Mouse (Mus musculus): Measurements from ENCODE around the gene 2010300C02Rik.

2010300C02Rik gene

DNA sequence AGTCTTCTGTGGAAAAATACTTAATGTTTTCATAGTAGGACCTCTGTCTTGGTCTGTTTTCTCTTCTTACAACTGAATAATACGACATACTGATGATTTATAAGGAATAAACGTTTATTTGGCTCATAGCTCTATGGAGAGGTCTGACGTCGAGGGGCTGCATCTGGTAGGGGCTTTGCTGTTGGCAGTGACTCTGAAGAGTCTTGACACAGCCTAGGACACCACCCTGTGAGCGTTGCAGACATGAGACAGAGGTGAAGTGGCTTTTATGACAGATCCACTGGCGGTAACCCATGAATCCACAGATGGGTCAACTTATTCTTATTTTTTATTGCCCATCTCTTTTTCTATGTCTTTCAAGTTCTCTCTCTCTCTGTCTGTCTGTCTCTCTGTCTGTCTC is 52.5 kb downstream of the 2010300C02Rik start:
- no peak for DNase-seq (ENCODE audit: low spot score)

DNA sequence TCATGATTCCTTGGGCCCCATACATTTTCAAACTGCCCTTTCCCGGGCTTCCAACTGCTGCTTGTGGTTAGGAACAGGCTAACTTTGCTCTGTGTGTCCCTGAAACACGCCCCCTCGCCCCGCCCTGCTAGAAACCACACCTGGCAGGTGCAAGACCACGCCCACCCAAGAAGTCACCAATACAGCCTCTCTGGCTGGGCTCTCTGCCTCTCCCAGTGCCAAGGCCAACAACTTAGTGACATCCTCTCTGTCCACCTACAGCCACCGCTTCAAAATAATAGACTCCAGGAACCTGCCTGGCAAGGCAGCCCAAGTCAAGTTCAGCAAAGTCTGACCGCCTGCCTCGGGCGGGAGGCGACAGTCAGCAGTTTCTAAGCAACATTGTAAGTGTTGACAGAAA is 53.3 kb downstream of the 2010300C02Rik start:
- DNase-seq (ENCODE audit: low spot score) = no peak

DNA sequence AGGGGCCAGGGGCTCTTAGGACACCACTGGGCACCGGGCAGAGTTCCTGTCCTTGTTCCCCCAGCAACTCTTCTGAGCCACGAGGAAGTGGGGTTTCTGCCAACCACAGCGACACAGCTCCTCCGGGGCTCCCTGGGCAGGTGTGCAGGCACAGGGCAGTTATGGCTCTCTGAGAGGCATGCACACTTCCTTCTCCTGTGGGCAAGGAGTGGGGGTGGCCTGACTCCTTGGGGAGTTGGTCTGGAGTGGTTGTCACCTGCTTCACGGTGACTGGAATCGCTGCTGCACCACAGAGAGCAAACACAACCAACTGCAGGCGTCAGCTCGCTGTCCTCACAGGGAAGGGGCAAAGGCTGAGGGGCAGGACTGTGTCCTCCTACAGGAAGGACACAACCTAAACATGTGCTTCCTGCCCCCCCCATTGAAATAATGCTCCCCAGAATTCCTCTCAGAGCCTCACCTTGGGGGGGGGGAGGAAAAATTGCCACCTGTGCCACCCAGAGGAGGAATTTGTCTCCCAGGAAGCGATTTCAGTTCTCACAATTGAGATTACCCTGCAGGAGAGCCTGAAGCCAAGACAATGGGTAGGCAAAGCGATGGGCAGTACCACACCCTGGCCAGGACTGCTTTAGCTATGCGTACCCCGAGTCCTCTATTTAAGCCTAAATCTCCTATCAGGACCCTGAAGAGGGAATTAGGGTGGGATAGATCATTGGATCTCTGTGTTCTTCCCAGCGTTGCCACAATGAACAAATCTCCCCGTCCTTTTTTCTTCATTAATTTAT is 54.2 kb downstream of the 2010300C02Rik start:
- DNase-seq (ENCODE audit: low spot score) = no peak

DNA sequence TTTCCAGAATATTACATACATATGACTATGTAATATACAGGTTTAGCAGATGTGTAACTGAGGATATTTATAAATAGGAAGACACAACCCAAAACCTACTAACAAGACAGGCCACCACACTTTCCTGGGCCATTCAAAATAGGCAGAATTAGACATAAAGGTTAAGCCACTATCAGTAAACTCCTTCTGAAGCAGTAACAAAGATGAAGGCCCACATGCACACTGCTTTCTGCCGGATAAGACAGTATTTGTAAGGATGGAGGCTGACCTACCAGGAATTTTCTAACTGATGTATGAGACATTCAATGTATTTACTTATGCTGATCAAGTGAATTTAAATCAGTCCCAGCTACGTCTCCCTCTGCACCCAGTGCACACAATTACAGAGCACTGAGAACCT is 55.4 kb downstream of the 2010300C02Rik start:
- DNase-seq (ENCODE audit: low spot score) = no peak

DNA sequence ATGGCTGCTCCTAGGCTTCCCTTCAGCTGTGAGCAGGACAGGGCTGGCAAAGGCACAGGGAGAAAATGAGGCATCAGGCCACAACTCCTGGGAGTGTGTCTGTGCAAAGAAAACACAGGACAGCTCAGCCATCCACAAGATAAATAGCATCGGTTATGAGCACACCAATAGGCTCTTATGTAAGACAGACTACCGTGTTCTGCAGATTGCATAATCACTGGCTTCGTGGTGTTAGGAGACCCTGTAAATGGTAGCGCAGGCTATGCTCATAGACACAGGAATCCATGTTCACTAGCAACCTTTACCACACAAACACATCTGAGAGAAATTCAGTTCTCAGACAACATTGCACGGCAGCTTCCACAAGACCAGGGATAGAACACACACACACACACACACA is 56.3 kb downstream of the 2010300C02Rik start:
- no peak for DNase-seq (ENCODE audit: low spot score)

DNA sequence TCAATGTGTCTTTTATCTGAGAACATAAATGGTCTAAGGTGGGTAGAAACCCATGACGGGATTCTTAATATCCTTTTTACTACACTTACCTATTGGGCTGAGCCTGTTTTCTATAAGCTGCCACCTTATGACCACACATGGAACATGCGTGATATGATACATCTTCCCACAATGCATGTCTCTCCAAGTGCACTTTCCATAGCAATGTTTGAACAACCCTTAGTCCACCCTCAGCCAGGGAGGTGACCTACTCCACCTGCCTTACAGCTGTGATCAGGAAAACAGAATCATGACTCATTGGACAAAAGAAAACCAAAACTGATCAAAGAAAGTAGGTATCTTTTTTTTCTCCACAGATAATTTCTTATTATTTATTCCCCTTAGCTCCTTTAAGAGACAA is 63.9 kb downstream of the 2010300C02Rik start:
- DNase-seq (ENCODE audit: low spot score) = no peak

DNA sequence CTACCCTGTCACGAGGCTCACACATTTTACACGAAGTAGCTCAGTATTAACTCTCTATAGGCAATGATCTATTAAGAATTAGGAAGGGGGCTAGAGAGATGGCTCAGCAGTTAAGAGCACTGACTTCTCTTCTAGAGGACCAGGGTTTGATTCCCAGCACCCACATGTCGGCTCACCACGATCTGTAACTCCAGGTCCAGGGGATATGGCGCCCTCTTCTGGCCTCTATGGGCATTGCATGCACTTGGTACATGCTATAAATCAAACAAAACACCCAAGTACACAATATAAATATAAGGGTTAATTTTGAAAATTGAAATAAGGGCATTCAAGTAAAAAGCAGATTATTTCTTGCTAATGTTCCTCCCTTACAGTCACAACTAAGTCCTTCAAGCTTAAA is 65.9 kb downstream of the 2010300C02Rik start:
- DNase-seq (ENCODE audit: low spot score) = no peak

DNA sequence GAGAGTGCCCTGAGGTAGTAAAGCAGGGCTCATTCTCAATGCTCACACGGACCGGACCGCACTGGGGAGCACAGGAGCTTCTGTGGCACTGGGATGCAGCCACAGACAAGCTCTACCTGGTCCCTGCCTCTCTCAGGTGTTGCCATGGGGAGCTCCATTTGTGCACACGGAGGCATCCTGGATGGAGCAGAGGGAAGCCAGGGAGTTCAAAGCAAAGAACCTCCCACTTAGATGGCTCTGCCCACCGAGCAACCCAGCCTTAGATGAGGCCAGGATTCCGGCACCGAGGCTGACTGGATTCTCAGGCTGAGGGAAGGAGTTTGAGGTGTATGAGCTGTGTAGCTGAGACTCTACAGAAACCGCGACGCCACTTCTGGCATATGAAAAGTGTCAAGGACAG is 72.8 kb downstream of the 2010300C02Rik start:
- DNase-seq (ENCODE audit: low spot score) = no peak

DNA sequence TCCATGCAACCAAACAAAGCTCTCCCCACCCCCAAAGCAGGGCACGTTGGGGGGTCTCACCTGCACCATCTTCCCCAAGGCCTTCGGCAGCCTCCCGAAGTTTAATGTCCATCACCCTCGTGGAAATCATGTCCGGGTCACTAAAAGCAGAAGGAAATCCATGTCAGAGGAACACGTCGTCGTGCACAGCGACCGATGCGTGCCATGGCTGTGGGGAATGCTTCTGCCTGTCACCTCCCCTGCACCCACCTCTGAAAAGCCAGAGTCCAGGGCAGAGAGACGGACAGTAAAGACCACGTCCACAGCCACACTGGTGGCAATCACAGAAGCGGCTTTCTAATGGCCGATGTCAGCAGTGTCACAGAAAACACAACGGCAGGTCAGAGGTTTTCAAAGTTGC is 75.4 kb downstream of the 2010300C02Rik start:
- no peak for DNase-seq (ENCODE audit: low spot score)

DNA sequence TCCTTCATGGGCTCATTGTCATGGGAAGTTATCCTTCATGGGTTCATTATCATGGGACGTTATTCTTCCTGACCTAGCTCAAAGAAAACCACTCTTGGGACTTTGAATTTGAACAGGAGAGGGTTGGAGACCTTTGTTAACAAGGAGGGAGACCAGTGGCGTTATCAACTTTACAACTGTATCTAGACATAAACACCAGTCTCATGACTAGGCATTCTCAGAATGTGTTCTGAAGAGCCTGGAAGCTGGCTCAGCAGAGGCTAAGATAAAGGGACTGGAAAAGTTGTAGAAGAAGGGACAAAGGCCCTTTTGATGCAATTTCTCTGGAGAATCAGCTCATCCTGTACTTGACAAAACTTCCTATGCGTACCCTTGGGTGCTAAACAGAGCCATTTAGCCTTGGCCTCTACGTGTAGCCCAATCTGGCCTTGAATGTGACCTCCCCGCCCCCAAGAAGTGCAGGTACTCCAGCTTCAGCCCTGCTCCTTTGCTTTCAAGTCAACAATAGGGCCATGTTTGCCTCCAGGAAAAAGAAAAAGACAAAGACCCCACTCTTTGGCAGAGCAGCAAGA is 76.0 kb downstream of the 2010300C02Rik start:
- DNase-seq (ENCODE audit: low spot score) = no peak

DNA sequence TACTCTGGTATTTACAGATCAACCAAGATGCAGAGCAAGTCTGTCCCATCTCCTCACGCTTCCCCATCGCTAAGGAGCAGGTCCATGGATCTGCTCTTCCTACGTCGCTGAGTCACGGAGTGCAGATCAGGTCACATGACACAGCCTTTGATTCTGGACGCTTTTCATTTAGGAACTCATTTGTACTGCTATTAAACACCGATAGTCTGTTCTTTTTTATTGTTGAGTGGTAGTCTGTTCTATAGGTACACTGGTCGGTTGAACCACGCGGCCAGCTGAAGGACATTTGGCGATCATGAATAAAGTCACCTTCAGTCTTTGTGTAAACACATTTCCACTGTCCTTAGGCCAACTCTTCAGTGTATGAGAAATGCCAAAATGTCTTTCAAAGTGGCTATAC is 78.5 kb downstream of the 2010300C02Rik start:
- DNase-seq (ENCODE audit: low spot score) = no peak

DNA sequence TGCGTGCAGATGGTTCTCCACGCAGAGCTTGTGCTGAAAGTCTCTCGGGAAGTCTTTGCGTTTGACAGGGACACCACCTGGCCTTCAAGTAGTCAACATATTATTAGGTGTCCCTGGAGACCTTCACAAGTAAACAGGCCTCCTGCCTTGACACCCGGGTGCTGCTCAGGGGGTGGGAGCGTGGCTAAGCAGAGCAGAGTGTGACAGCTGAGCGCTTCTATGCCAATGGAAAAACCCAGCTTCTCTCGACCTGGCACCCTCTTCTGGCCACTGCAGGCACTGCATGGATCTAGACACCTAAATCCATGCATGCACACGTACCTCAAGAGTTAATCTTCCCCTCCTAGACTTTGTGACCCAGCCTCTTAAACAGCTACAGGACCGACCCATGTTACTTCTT is 80.8 kb downstream of the 2010300C02Rik start:
- peak; percentile 85 for DNase-seq (ENCODE audit: low spot score)

DNA sequence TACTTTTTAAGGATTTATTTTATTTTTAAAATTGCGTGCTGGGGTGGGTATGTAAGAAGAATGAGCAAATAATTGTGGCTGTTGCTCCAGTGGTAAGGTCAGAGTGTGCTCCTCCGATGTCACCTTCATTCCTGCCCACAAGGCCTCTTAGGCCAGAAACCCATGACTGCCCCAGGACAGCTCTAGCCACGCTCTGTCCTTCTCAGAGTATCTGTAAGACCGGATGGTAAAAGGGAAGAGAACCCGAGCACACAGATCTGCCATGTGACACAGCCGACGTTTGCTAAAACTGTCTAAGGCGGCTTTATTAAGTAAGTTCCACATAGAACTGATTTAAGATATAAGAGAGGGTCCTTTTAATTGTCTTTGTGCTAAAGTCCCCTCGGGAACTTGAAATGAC is 81.3 kb downstream of the 2010300C02Rik start:
- DNase-seq (ENCODE audit: low spot score) = no peak

DNA sequence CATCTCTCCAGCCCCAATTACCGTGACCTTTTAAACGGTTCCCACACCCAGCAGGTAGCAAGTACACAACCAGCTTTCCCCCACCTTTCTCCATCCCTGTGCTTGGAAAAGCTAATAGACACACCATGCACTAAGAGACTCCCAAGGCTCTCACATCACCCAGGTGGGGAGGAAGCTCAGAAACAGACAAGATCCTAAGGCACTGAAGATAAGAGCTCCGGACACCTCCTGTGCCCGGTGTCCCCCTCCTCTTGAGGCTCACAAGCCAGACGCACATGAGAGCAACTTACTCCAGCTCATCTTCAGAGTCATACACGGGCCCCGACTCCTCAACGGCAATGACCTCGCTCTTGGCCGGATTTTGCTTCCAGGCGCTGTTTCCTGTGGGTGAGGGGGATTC is 82.3 kb downstream of the 2010300C02Rik start:
- no peak for DNase-seq (ENCODE audit: low spot score)

DNA sequence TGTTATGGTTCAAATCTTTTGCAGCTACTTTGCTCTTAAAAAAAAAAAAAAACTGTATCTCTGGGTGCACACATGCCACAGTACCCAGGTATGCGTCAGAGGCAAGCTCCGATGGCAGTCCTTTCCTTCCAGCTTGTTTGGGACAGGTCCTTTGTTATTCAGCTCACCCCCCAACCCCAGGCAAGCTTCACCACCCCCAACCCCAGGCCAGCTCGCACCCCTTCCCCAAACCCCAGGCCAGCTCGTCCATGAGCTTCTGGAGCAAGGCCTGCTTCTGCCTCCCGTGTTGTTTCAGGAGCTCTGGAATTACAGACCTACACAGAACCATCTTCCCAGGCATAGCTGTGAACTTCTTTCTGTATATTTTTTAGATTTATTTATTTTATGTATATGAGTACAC is 83.1 kb downstream of the 2010300C02Rik start:
- no peak for DNase-seq (ENCODE audit: low spot score)

DNA sequence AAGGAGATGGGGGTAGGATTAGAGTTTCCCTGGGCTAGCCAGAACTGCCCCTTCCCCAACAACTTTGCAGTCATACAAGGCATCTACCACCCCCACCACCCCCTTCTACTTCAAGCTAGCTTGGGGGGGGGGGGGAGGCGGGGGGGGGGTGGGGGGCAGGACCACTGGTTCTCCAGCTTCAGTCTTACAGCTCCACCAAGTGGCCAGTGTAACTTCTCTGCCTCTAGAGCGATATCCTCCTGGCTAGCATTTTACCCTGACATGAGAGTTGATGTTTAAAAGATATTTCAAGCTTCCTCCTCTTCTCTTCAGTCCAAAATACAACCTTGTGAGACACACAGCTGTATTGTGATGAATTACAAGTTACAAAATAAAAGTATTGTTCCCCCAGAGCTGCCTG is 83.7 kb downstream of the 2010300C02Rik start:
- DNase-seq (ENCODE audit: low spot score) = peak; percentile 41

DNA sequence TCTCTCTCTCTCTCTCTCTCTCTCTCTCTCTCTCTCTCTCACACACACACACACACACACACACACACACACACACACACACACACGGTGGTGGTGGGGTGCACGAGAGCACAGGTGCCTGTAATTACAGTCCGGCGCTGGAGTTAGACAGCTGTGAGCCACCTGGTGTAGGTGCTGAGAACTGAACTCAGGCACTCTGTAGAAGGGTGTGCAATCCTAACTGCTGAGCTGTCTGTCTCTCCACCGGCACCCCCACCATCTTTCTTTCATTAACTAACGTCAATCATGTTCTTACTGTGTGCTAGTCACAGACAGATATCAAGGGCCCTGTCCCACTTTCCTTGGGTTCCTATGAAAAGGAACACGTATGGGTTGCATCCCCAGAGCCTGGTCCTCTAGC is 84.2 kb downstream of the 2010300C02Rik start:
- no peak for DNase-seq (ENCODE audit: low spot score)

DNA sequence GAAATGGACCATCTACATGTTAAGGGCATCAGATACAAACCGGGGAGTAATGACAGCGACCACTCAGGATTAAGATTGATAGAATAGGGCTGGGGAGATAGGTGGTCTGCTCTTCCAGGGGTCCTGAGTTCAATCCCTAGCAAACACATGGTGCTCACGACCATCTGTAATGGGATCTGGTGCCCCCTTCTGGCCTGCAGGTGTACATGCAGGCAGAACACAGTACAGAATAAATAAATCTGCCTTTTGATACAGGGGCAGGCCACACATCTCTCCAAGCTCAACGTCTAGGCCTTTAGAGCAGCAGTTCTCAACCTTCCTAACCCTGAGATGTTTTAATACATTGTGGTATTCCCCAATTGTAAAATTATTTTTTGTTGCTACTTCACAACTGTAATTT is 85.2 kb downstream of the 2010300C02Rik start:
- DNase-seq (ENCODE audit: low spot score) = peak; percentile 60

DNA sequence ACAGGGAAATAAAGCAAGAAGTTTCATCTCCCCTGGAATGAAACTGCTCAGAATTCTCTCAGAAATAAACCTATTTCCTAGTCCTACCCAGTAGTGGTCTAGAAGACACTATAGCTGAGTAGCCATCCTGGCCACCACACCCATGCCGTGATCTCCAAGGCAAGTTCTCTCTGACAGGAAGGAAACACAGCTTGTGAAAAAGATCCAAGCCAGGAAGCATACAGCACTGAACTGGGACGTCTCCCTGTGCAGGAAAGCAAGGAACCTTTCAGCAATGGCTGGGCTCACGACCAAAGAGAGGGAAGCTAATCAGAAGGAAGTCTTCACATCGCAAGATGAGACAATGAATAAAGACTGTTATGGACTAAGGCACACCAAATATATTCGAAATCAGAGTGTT is 86.4 kb downstream of the 2010300C02Rik start:
- no peak for DNase-seq (ENCODE audit: low spot score)

DNA sequence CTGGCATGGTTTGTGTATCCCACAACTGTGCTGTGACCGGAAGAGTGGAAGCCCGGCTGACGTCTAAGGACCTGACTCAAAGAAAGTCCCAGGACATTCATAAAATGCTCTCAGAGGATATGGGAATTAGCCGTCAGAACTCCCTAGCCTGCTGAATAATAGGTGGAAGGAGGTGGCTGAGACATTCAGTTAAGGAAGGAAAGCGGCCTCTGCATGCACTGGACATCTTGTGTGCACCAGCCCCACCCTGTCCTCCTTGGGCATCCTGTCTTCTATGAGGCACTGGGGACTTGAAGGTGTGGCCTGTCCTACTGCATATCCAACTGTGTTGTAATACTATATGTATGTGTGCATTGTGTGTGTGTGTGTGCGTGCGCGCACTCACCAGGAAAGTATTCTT is 87.5 kb downstream of the 2010300C02Rik start:
- DNase-seq (ENCODE audit: low spot score) = no peak

DNA sequence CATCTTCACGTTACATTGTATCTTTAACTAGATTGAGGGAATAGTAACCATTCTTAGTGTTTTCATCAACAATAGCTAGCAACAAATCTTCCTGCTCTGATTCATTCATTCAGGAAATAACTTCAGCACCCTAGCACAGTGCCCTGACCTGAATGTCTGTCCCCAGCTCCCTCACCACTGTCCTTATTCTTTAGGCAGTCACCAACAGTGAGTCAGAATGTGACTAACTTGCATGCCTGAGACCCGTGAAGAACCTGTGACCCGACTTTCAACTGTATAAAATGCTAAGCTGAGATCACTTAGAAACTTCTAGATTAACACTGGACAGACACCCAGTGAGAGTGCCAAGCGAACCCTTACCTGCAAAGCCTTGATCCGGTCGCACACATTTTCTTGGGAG is 88.4 kb downstream of the 2010300C02Rik start:
- no peak for DNase-seq (ENCODE audit: low spot score)

DNA sequence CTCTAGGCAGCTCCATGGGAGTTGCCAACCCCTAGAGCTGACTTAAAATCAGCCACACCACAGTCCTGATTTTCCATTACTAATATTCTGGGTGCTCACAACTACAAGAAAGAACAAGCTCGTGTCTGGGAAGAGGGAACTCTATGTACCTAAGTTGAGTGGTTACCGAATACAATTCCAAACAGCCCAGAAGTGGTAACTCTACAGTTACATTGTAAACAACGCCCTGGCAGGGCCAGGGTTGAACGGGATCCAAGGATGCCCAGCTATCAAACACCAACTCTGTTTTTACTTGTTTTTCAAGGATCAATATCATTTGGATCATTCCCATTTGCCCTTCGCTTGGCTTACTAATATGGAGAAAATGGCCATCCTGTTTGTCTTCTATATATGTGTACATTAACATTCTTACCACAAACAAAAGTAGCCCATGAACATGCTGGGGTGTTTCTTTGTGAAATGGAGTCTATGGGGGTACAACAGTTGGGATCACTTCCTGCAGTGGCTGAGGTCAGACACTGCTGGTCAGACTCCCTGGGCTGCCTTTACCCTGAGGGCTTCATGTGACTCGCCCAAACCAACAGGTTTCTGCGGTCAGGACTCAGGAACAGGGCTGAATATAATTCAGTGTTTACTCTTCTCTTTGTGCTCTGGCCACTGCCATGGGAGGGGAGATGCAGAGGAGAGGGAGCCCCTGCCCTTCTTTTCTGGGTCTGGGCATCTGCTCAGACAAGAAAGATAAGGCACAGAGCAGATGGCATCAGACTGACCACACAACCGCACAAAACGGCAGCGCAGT is 89.3 kb downstream of the 2010300C02Rik start:
- no peak for DNase-seq (ENCODE audit: low spot score)

DNA sequence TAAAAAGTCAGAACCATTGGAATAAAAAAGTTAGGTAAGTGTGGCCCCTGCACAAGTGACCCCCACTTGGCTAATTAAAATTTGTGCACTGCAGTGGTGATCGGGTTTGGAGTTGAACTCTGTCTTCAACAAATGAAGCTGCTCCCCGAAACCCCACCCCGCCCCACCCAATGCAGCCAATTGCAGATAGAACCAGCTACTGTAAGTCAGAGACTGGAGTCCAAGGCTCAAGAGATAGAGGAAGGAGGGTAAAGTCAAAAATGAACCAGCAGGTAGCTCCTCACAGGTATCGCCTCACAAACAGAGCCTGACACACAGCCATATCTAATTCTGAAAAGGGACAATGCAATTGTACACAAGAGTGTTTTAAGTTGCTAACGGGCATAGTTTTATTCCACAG is 90.0 kb downstream of the 2010300C02Rik start:
- no peak for DNase-seq (ENCODE audit: low spot score)
